Mouse (Mus musculus) MEL (cell line): ENCODE results near the gene Oat.

Experiments used
- CHD2 ChIP-seq: IDR thresholded peaks from 2 replicates; pipeline ENCODE4 v1.6.1; 2011; ENCODE audit warnings: low read length, improper control_type of control experiment
- CTCF ChIP-seq, 3 experiments: IDR thresholded peaks in 2 of 3; conservative IDR thresholded peaks in 1 of 3; 2 replicates each; pipeline ENCODE4 v1.5.1; 2011 to 2012; ENCODE audit warnings: low read length in 3 of 3, low read depth in 2 of 3, mild to moderate bottlenecking in 2 of 3, improper control_type of control experiment in 1 of 3, inconsistent platforms in 1 of 3, mixed read lengths in 1 of 3, moderate library complexity in 1 of 3; ENCODE audit not compliant: control insufficient read depth in 1 of 3, insufficient read depth in 1 of 3, poor library complexity in 1 of 3, severe bottlenecking in 1 of 3
- EP300 ChIP-seq, 2 experiments: IDR thresholded peaks; 2 replicates each; pipeline ENCODE4 v1.6.1; 2011; ENCODE audit warnings: improper control_type of control experiment in 2 of 2, low read length in 2 of 2, low read depth in 1 of 2, mild to moderate bottlenecking in 1 of 2
- ETS1 ChIP-seq: IDR thresholded peaks from 2 replicates; pipeline ENCODE4 v1.6.1; 2012; ENCODE audit warnings: low read depth, mild to moderate bottlenecking, inconsistent platforms, low read length, improper control_type of control experiment, moderate library complexity
- GATA1 ChIP-seq: IDR thresholded peaks from 2 replicates; pipeline ENCODE4 v1.6.1; 2011; ENCODE audit warnings: low read depth, low read length, improper control_type of control experiment
- MAX ChIP-seq: IDR thresholded peaks from 2 replicates; pipeline ENCODE4 v1.6.1; 2011; ENCODE audit warnings: low read length, improper control_type of control experiment
- MEF2A ChIP-seq: IDR thresholded peaks from 2 replicates; pipeline ENCODE4 v1.6.1; 2014; ENCODE audit warnings: low read depth, mild to moderate bottlenecking, inconsistent platforms, low read length, improper control_type of control experiment; ENCODE audit not compliant: poor library complexity, insufficient replicate concordance, severe bottlenecking; ENCODE audit errors: extremely low read depth
- POLR2A ChIP-seq, 2 experiments: IDR thresholded peaks; 2 replicates each; pipeline ENCODE4 v1.6.1; 2011 to 2012; ENCODE audit warnings: low read length in 2 of 2, mild to moderate bottlenecking in 2 of 2, control low read depth in 1 of 2, improper control_type of control experiment in 1 of 2, low read depth in 1 of 2, moderate library complexity in 1 of 2; ENCODE audit not compliant: control insufficient read depth in 1 of 2, insufficient read depth in 1 of 2, poor library complexity in 1 of 2
- POLR2AphosphoS2 ChIP-seq: IDR thresholded peaks from 2 replicates; pipeline ENCODE4 v1.6.1; 2011; ENCODE audit warnings: low read length, improper control_type of control experiment
- USF1 ChIP-seq: IDR thresholded peaks from 2 replicates; pipeline ENCODE4 v1.6.1; 2014; ENCODE audit warnings: low read depth, mild to moderate bottlenecking, inconsistent platforms, low read length, improper control_type of control experiment, moderate library complexity
- USF2 ChIP-seq, 2 experiments: IDR thresholded peaks; 2 replicates each; pipeline ENCODE4 v1.6.1; 2011 to 2012; ENCODE audit warnings: improper control_type of control experiment in 2 of 2, low read length in 2 of 2, borderline replicate concordance in 1 of 2, inconsistent platforms in 1 of 2, low read depth in 1 of 2, mild to moderate bottlenecking in 1 of 2; ENCODE audit not compliant: insufficient read depth in 1 of 2
- ZNF384 ChIP-seq: IDR thresholded peaks from 2 replicates; pipeline ENCODE4 v1.6.1; 2012; ENCODE audit warnings: low read depth, mild to moderate bottlenecking, inconsistent platforms, low read length, improper control_type of control experiment

DNA sequence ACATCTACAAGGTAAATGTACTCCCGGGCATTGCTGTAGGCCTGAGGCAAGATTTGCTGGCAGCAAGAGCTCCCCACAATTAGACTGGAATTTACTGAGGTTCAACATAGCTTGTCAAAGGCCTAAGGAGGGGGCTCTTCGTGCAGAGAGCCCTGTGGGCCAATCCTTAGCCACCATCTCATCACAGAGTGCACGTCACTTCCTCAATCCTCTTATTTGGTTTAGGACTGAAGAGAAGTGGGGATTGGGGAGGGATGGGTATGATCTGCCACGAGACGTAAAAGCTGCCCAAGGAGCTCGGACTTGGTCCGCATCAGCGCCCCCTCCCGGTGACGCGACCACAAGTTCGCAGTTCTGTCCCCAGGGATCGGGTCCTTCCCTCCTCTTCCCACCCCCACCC is 575 bp downstream of the Oat start:
- no peak for TF ChIP-seq MEF2A
- no peak for TF ChIP-seq USF2 (IDR thresholded peaks at IDR 0.05; ENCODE audit: borderline replicate concordance in 1 of 2, insufficient read depth in 1 of 2, low read depth in 1 of 2, low read length in 2 of 2)
- no peak for TF ChIP-seq GATA1
- TF ChIP-seq CTCF (IDR thresholded peaks at IDR 0.05 in 2 of 3, conservative IDR thresholded peaks at IDR 0.05 in 1 of 3; ENCODE audit: control insufficient read depth in 1 of 3, insufficient read depth in 1 of 3, low read depth in 2 of 3, low read length in 3 of 3, poor library complexity in 1 of 3, severe bottlenecking in 1 of 3) = peak; percentile 55 to 83 (median 63)
- TF ChIP-seq POLR2AphosphoS2 = no peak; the same call in 1 of the 2 replicates
- no peak for TF ChIP-seq CHD2
- 0 out of 2 replicates have a peak, but pooled peaks have one; percentile 7 for TF ChIP-seq ZNF384
- peak; percentile 85 for TF ChIP-seq MAX
- TF ChIP-seq USF1 = no peak
- TF ChIP-seq ETS1 = peak; percentile 67
- TF ChIP-seq EP300 (IDR thresholded peaks at IDR 0.05; ENCODE audit: low read depth in 1 of 2, low read length in 2 of 2) = 0 out of 4 replicates have a peak, but pooled peaks of 1 of the 2 experiments have one; percentile 34
- TF ChIP-seq POLR2A (IDR thresholded peaks at IDR 0.05; ENCODE audit: control insufficient read depth in 1 of 2, insufficient read depth in 1 of 2, low read depth in 1 of 2, low read length in 2 of 2, poor library complexity in 1 of 2) = 0 out of 4 replicates have a peak, but pooled peaks of 1 of the 2 experiments have one; percentile 6
